Mouse (Mus musculus) lung, postnatal 0 days (tissue): ENCODE data around the gene Clock.

Experiments used
- CTCF ChIP-seq: IDR thresholded peaks from 2 replicates; pipeline ENCODE4 v1.5.1; 2016; ENCODE audit warnings: antibody characterized with exemption, mild to moderate bottlenecking
- EP300 ChIP-seq: IDR thresholded peaks from 2 replicates; pipeline ENCODE4 v1.6.1; 2016; ENCODE audit warnings: antibody characterized with exemption, mild to moderate bottlenecking, control low read depth

GRCm38 (mm10) chr5:76187885-76188284 is 116.7 kb downstream of the Clock start:
- TF ChIP-seq CTCF (no peak), EP300 (no peak)
